Mouse (Mus musculus) kidney, adult 2 months (tissue): ENCODE measurements around the gene Ivd.

Source experiments
- CTCF ChIP-seq: fragments of 200-500 bp; conservative IDR thresholded peaks from 2 replicates; pipeline ENCODE4 v1.5.1; 2011; ENCODE audit warnings: low read depth, mild to moderate bottlenecking, control low read depth, low read length, moderate library complexity, mixed read lengths; ENCODE audit not compliant: insufficient read depth, insufficient read length
- POLR2A ChIP-seq: fragments of 200-500 bp; IDR thresholded peaks from one replicate; pipeline ENCODE4 v1.6.1; 2011; ENCODE audit warnings: low read depth, low read length, control low read depth

GRCm38 (mm10) chr2:118822800-118823199 is 39.0 kb upstream of the Ivd start:
- TF ChIP-seq CTCF = no peak
- TF ChIP-seq POLR2A = no peak
